Mouse (Mus musculus) MEL (cell line): ENCODE results near the gene Lancl3. TPM values are rescaled to one million over a fixed set of nuclear protein-coding genes. Genes with fewer than 3 reads are reported as not detected.

Source experiments
- DNase-seq: peaks from one replicate; pipeline ENCODE4 v3.0.0; 2011; ENCODE audit warnings: low read depth, low spot score
- H3K27ac ChIP-seq: 2 replicates; pipeline ENCODE4 v1.5.1; 2012; ENCODE audit warnings: low read depth, mild to moderate bottlenecking, control low read depth, low read length, moderate library complexity; ENCODE audit not compliant: control insufficient read depth
- H3K27me3 ChIP-seq, 2 experiments: fragments of 150-350 bp in 1 of 2; sonication (generic) in 1 of 2; 2 replicates each; pipeline ENCODE4 v1.6.1; 2012; ENCODE audit warnings: low read length in 2 of 2, mild to moderate bottlenecking in 2 of 2, improper control_type of control experiment in 1 of 2, moderate library complexity in 1 of 2; ENCODE audit not compliant: insufficient read depth in 2 of 2, control insufficient read depth in 1 of 2
- H3K36me3 ChIP-seq, 2 experiments: 2 replicates each; pipeline ENCODE4 v1.6.1; 2012 to 2014; ENCODE audit warnings: low read length in 2 of 2, improper control_type of control experiment in 1 of 2, inconsistent platforms in 1 of 2, mild to moderate bottlenecking in 1 of 2; ENCODE audit not compliant: insufficient read depth in 2 of 2, control insufficient read depth in 1 of 2
- H3K4me1 ChIP-seq, 2 experiments: fragments of 150-350 bp in 1 of 2; sonication (generic) in 1 of 2; 2 replicates each; pipeline ENCODE4 v1.6.1; 2012; ENCODE audit warnings: low read length in 2 of 2, improper control_type of control experiment in 1 of 2, mild to moderate bottlenecking in 1 of 2; ENCODE audit not compliant: insufficient read depth in 2 of 2, control insufficient read depth in 1 of 2
- H3K4me3 ChIP-seq, 2 experiments: fragments of 150-350 bp in 1 of 2; sonication (generic) in 1 of 2; 2 replicates each; pipeline ENCODE4 v1.5.1; 2012; ENCODE audit warnings: low read depth in 2 of 2, low read length in 2 of 2, mild to moderate bottlenecking in 2 of 2, moderate library complexity in 2 of 2, control low read depth in 1 of 2, improper control_type of control experiment in 1 of 2; ENCODE audit not compliant: control insufficient read depth in 1 of 2, insufficient read depth in 1 of 2
- H3K79me2 ChIP-seq: 2 replicates; pipeline ENCODE4 v1.6.1; 2012; ENCODE audit warnings: mild to moderate bottlenecking, low read length, moderate library complexity; ENCODE audit not compliant: control insufficient read depth, poor library complexity, insufficient read depth
- H3K9ac ChIP-seq: 2 replicates; pipeline ENCODE4 v1.6.1; 2012; ENCODE audit warnings: low read depth, mild to moderate bottlenecking, control low read depth, low read length, moderate library complexity; ENCODE audit not compliant: control insufficient read depth, poor library complexity, severe bottlenecking
- H3K9me3 ChIP-seq: fragments of 150-350 bp; sonication (generic); replicated peaks from 2 replicates; pipeline ENCODE4 v1.6.1; 2012; ENCODE audit warnings: mild to moderate bottlenecking, low read length, improper control_type of control experiment, moderate library complexity; ENCODE audit not compliant: insufficient read depth
- BHLHE40 ChIP-seq: IDR thresholded peaks from 2 replicates; pipeline ENCODE4 v1.6.1; 2012; ENCODE audit warnings: low read depth, mild to moderate bottlenecking, inconsistent platforms, low read length, improper control_type of control experiment, borderline replicate concordance
- CHD2 ChIP-seq: IDR thresholded peaks from 2 replicates; pipeline ENCODE4 v1.6.1; 2011; ENCODE audit warnings: low read length, improper control_type of control experiment
- E2F4 ChIP-seq: IDR thresholded peaks from 2 replicates; pipeline ENCODE4 v1.6.1; 2011; ENCODE audit warnings: low read depth, low read length, improper control_type of control experiment, borderline replicate concordance
- ELF1 ChIP-seq: IDR thresholded peaks from 2 replicates; pipeline ENCODE4 v1.6.1; 2014; ENCODE audit warnings: low read depth, mild to moderate bottlenecking, inconsistent platforms, low read length, improper control_type of control experiment, moderate library complexity
- ETS1 ChIP-seq: IDR thresholded peaks from 2 replicates; pipeline ENCODE4 v1.6.1; 2012; ENCODE audit warnings: low read depth, mild to moderate bottlenecking, inconsistent platforms, low read length, improper control_type of control experiment, moderate library complexity
- GATA1 ChIP-seq: IDR thresholded peaks from 2 replicates; pipeline ENCODE4 v1.6.1; 2011; ENCODE audit warnings: low read depth, low read length, improper control_type of control experiment
- HCFC1 ChIP-seq: IDR thresholded peaks from 2 replicates; pipeline ENCODE4 v1.6.1; 2012; ENCODE audit warnings: low read depth, mild to moderate bottlenecking, inconsistent platforms, low read length, improper control_type of control experiment, moderate library complexity
- JUND ChIP-seq: IDR thresholded peaks from 2 replicates; pipeline ENCODE4 v1.6.1; 2011; ENCODE audit warnings: low read depth, mild to moderate bottlenecking, improper control_type of control experiment, low read length
- MAFK ChIP-seq: IDR thresholded peaks from 2 replicates; pipeline ENCODE4 v1.6.1; 2011; ENCODE audit warnings: low read depth, mild to moderate bottlenecking, low read length, improper control_type of control experiment, borderline replicate concordance
- MAX ChIP-seq: IDR thresholded peaks from 2 replicates; pipeline ENCODE4 v1.6.1; 2011; ENCODE audit warnings: low read length, improper control_type of control experiment
- MAZ ChIP-seq: IDR thresholded peaks from 2 replicates; pipeline ENCODE4 v1.6.1; 2012; ENCODE audit warnings: low read depth, mild to moderate bottlenecking, inconsistent platforms, low read length, improper control_type of control experiment
- MEF2A ChIP-seq: IDR thresholded peaks from 2 replicates; pipeline ENCODE4 v1.6.1; 2014; ENCODE audit warnings: low read depth, mild to moderate bottlenecking, inconsistent platforms, low read length, improper control_type of control experiment; ENCODE audit not compliant: poor library complexity, insufficient replicate concordance, severe bottlenecking; ENCODE audit errors: extremely low read depth
- MXI1 ChIP-seq: IDR thresholded peaks from 2 replicates; pipeline ENCODE4 v1.6.1; 2011; ENCODE audit warnings: mild to moderate bottlenecking, low read depth, low read length, improper control_type of control experiment
- MYB ChIP-seq: IDR thresholded peaks from 2 replicates; pipeline ENCODE4 v1.6.1; 2011; ENCODE audit warnings: mild to moderate bottlenecking, low read depth, low read length, improper control_type of control experiment
- NRF1 ChIP-seq: IDR thresholded peaks from 2 replicates; pipeline ENCODE4 v1.6.1; 2014; ENCODE audit warnings: low read depth, mild to moderate bottlenecking, inconsistent platforms, low read length, improper control_type of control experiment, moderate library complexity; ENCODE audit not compliant: poor library complexity, insufficient read depth, severe bottlenecking
- POLR2A ChIP-seq, 2 experiments: IDR thresholded peaks; 2 replicates each; pipeline ENCODE4 v1.6.1; 2011 to 2012; ENCODE audit warnings: low read length in 2 of 2, mild to moderate bottlenecking in 2 of 2, control low read depth in 1 of 2, improper control_type of control experiment in 1 of 2, low read depth in 1 of 2, moderate library complexity in 1 of 2; ENCODE audit not compliant: control insufficient read depth in 1 of 2, insufficient read depth in 1 of 2, poor library complexity in 1 of 2
- POLR2AphosphoS2 ChIP-seq: IDR thresholded peaks from 2 replicates; pipeline ENCODE4 v1.6.1; 2011; ENCODE audit warnings: low read length, improper control_type of control experiment
- POLR2AphosphoS5 ChIP-seq: IDR thresholded peaks from 2 replicates; pipeline ENCODE4 v1.6.1; 2012; ENCODE audit warnings: low read depth, borderline replicate concordance, mild to moderate bottlenecking, inconsistent platforms, low read length, moderate library complexity, mixed read lengths
- RAD21 ChIP-seq: IDR thresholded peaks from 2 replicates; pipeline ENCODE4 v1.6.1; 2011; ENCODE audit warnings: mild to moderate bottlenecking, low read depth, low read length, improper control_type of control experiment
- SIN3A ChIP-seq: IDR thresholded peaks from 2 replicates; pipeline ENCODE4 v1.6.1; 2012; ENCODE audit warnings: low read length, improper control_type of control experiment, inconsistent platforms
- SMC3 ChIP-seq: IDR thresholded peaks from 2 replicates; pipeline ENCODE4 v1.6.1; 2011; ENCODE audit warnings: low read depth, low read length, improper control_type of control experiment
- TAL1 ChIP-seq: IDR thresholded peaks from 2 replicates; pipeline ENCODE4 v1.6.1; 2012; ENCODE audit warnings: mild to moderate bottlenecking, inconsistent platforms, low read length, moderate library complexity, mixed read lengths
- TBP ChIP-seq: IDR thresholded peaks from 2 replicates; pipeline ENCODE4 v1.8.0; 2011; ENCODE audit warnings: low read depth, low read length, improper control_type of control experiment
- UBTF ChIP-seq: IDR thresholded peaks from 2 replicates; pipeline ENCODE4 v1.6.1; 2012; ENCODE audit warnings: low read depth, mild to moderate bottlenecking, inconsistent platforms, low read length, improper control_type of control experiment, moderate library complexity, borderline replicate concordance; ENCODE audit not compliant: insufficient read depth
- USF2 ChIP-seq, 2 experiments: IDR thresholded peaks; 2 replicates each; pipeline ENCODE4 v1.6.1; 2011 to 2012; ENCODE audit warnings: improper control_type of control experiment in 2 of 2, low read length in 2 of 2, borderline replicate concordance in 1 of 2, inconsistent platforms in 1 of 2, low read depth in 1 of 2, mild to moderate bottlenecking in 1 of 2; ENCODE audit not compliant: insufficient read depth in 1 of 2
- ZKSCAN1 ChIP-seq: IDR thresholded peaks from 2 replicates; pipeline ENCODE4 v1.6.1; 2012; ENCODE audit warnings: low read depth, mild to moderate bottlenecking, inconsistent platforms, low read length, improper control_type of control experiment, moderate library complexity
- ZNF384 ChIP-seq: IDR thresholded peaks from 2 replicates; pipeline ENCODE4 v1.6.1; 2012; ENCODE audit warnings: low read depth, mild to moderate bottlenecking, inconsistent platforms, low read length, improper control_type of control experiment
- polyA plus RNA-seq, 2 experiments: library from polyadenylated mRNA; stranded (reverse) in 1 of 2; unstranded in 1 of 2; fragments of >175 nt in 1 of 2; fragments of >200 nt in 1 of 2; gene quantifications; 2 replicates each; pipeline versions ENCODE4 v1.2.1 to v1.2.4; 2012; ENCODE audit warnings: low replicate concordance in 2 of 2, low read depth in 1 of 2; ENCODE audit not compliant: insufficient read length in 2 of 2, insufficient read depth in 1 of 2, missing spikeins in 1 of 2
- total RNA-seq: library from RNA; depleted of rRNA; stranded (reverse); fragments of 300-350 nt; gene quantifications from 2 replicates; pipeline ENCODE4 v1.2.3, GENCODE M21; 2012

The Lancl3 gene
- total and polyA plus RNA-seq, 3 experiments, result 0.03 TPM; not detected in 2

DNA sequence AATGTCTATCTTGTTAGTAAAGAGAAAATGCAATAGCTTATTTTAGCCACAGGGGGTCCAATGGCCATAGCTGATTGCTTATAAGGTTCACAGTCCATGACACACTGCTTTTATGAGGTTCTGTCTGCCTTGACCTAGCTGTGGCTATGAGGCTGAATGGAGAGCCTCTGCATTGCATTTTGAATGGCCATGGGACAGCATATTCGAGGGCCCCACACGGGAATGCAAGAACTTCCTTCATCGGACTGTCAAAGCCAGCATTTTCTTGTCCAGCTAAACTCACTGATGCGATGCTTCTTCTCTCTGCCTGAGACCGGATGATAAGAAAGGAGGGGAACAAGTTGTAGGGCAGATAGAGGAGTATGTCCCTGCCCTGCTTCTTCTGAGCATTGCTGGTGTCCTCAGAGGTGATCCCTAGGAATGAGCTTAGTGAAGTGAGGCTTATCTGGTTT is 98.7 kb downstream of the Lancl3 start (continued):
- TF ChIP-seq MAX, result no peak
- no peak for TF ChIP-seq MEF2A
- TF ChIP-seq ELF1, result no peak
- TF ChIP-seq POLR2AphosphoS5, result no peak
- TF ChIP-seq ETS1, result peak; percentile 60; the same call in 1 of the 2 replicates
- no peak for TF ChIP-seq JUND
- TF ChIP-seq MYB, result no peak
- TF ChIP-seq ZKSCAN1, result no peak
- no peak for TF ChIP-seq TBP
- TF ChIP-seq RAD21, result no peak
- no peak for TF ChIP-seq HCFC1
- TF ChIP-seq USF2 (IDR thresholded peaks at IDR 0.05; ENCODE audit: borderline replicate concordance in 1 of 2, insufficient read depth in 1 of 2, low read depth in 1 of 2, low read length in 2 of 2), result no peak
- no peak for TF ChIP-seq NRF1
- TF ChIP-seq ZNF384, result no peak
- no peak for TF ChIP-seq BHLHE40
- peak; percentile 90 for TF ChIP-seq GATA1
- peak; percentile 94 for TF ChIP-seq TAL1
- no peak for TF ChIP-seq POLR2AphosphoS2
- peak; percentile 59; the same call in 1 of the 2 replicates for TF ChIP-seq MAZ
- TF ChIP-seq CHD2, result no peak
- no peak for TF ChIP-seq POLR2A (IDR thresholded peaks at IDR 0.05; ENCODE audit: control insufficient read depth in 1 of 2, insufficient read depth in 1 of 2, low read depth in 1 of 2, low read length in 2 of 2, poor library complexity in 1 of 2)
- TF ChIP-seq, all 39 proteins: peak for 9

DNA sequence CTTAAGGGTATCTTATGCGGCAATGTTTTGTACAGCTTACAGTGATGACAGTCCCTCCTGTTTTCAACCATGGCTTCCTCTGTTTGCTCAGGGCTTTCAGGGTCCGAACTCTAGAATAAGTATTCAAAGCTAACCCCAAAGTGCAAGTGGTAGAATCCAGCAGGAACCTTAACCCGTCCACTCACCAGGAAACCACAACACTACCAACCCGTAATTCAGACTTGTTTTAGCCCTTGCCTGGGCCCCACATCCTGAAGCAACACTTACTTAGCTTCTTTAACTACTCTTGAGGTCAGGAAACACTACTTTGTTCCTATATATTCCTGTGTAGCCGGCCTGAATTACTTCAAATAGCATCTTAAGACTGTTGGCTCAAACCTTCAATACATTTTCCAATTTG is 103.1 kb downstream of the Lancl3 start:
- no peak for DNase-seq
- H3K9me3 ChIP-seq, result no peaks in the 10 kb centered on the region
- H3K27ac ChIP-seq, result no peak overlapping the region
- no peaks in the 10 kb centered on the region for H3K27me3 ChIP-seq
- TF ChIP-seq SIN3A, result no peak
- TF ChIP-seq USF2 (IDR thresholded peaks at IDR 0.05; ENCODE audit: borderline replicate concordance in 1 of 2, insufficient read depth in 1 of 2, low read depth in 1 of 2, low read length in 2 of 2), result no peak
- no peak for TF ChIP-seq SMC3
- no peak for TF ChIP-seq UBTF
- TF ChIP-seq HCFC1, result no peak
- no peak for TF ChIP-seq ETS1
- TF ChIP-seq ZNF384, result no peak
- no peak for TF ChIP-seq MYB
- no peak for TF ChIP-seq MXI1
- TF ChIP-seq E2F4, result no peak
- TF ChIP-seq MAFK, result no peak
- TF ChIP-seq NRF1, result no peak
- no peak for TF ChIP-seq TAL1
- TF ChIP-seq GATA1, result no peak
- H3K36me3 ChIP-seq, result peaks cover 4 to 19% of the 10 kb centered on the region in 2 experiments
- H3K9ac ChIP-seq, result no peak overlapping the region
- no peak overlapping the region for H3K4me3 ChIP-seq
- peaks cover 3% of the 10 kb centered on the region for H3K79me2 ChIP-seq
- H3K4me1 ChIP-seq, result peaks cover 5 to 9% of the 10 kb centered on the region in 2 experiments
